Mouse (Mus musculus) midbrain, embryonic 16.5 days (tissue): ENCODE data around the gene Olfr1511. TPM values are rescaled to one million over a fixed set of nuclear protein-coding genes. Genes with fewer than 3 reads are reported as not detected.
"Not testable (repeated sequence)": the region's sequence is repeated elsewhere in the genome, so short reads cannot be mapped to it uniquely, and the experiment has no call there.

ENCODE experiments used
- ATAC-seq: fragments of 200-750 bp; cut with Nextera tagmentation; 2 replicates; pipeline ENCODE4 v1.8.0; 2017; ENCODE audit warnings: moderate TSS enrichment
- H3K27ac ChIP-seq: fragments of 300-500 bp; sonication (generic); 2 replicates; pipeline ENCODE4 v1.5.1; 2014; ENCODE audit warnings: mild to moderate bottlenecking, low read length, mixed read lengths
- H3K27me3 ChIP-seq: fragments of 300-500 bp; sonication (generic); 2 replicates; pipeline ENCODE4 v1.6.1; 2014; ENCODE audit warnings: low read depth, low read length, mixed read lengths; ENCODE audit not compliant: control insufficient read depth, insufficient read depth
- H3K36me3 ChIP-seq: fragments of 300-500 bp; sonication (generic); 2 replicates; pipeline ENCODE4 v1.6.1; 2014; ENCODE audit warnings: mild to moderate bottlenecking, low read length, moderate library complexity, mixed read lengths; ENCODE audit not compliant: control insufficient read depth, insufficient read depth
- H3K4me1 ChIP-seq: fragments of 300-500 bp; sonication (generic); 2 replicates; pipeline ENCODE4 v1.6.1; 2014; ENCODE audit warnings: mild to moderate bottlenecking, low read length, mixed read lengths; ENCODE audit not compliant: control insufficient read depth, insufficient read depth
- H3K4me2 ChIP-seq: fragments of 300-500 bp; sonication (generic); 2 replicates; pipeline ENCODE4 v1.6.1; 2014; ENCODE audit warnings: mild to moderate bottlenecking, low read length, mixed read lengths
- H3K4me3 ChIP-seq: fragments of 300-500 bp; sonication (generic); 2 replicates; pipeline ENCODE4 v1.5.1; 2014; ENCODE audit warnings: low read depth, mild to moderate bottlenecking, low read length, moderate library complexity, mixed read lengths
- H3K9ac ChIP-seq: fragments of 300-500 bp; sonication (generic); 2 replicates; pipeline ENCODE4 v1.6.1; 2014; ENCODE audit warnings: low read depth, low read length, mixed read lengths
- H3K9me3 ChIP-seq: fragments of 300-500 bp; sonication (generic); replicated peaks from 2 replicates; pipeline ENCODE4 v1.6.1; 2014; ENCODE audit warnings: mild to moderate bottlenecking, low read length, mixed read lengths; ENCODE audit not compliant: control insufficient read depth, poor library complexity, severe bottlenecking
- WGBS: fragments of 180-500 bp; shearing (Covaris S2); extraction: QIAGEN DNeasy Blood & Tissue Kit; methylation state at CpG from one replicate; pipeline ENCODE4 v1.1.7; 2014; 5-methylcytosine and 5-hydroxymethylcytosine counted together
- polyA plus RNA-seq: library from polyadenylated mRNA; unstranded; fragments of >200 nt; fragmentation: Nextera tagmentation; extraction: Ambion mirVana; gene quantifications from 2 replicates; pipeline ENCODE4 v1.2.1, GENCODE M21; 2015

The Olfr1511 gene
- polyA plus RNA-seq, result 0.16 and 0.51 TPM in 2 replicates

- Histone ChIP-seq H3K9ac (no peak within 1 kb of the TSS), H3K27ac (no peak within 1 kb of the TSS), H3K4me1 (no peaks in the 10 kb centered on the region), H3K4me3 (no peak within 1 kb of the TSS), H3K36me3 (no peaks in the 10 kb centered on the region), H3K27me3 (no peaks in the 10 kb centered on the region), H3K4me2 (no peak within 1 kb of the TSS), H3K9me3 (no peaks in the 10 kb centered on the region)
- WGBS, result 91% methylated on average over 4 of the region's 4 CpGs
- ATAC-seq, result no peak
Measured at GRCm38 (mm10) chr14:52397279-52397678, at the start of gene Olfr1511. TSS of gene Olfr1511 (minus strand) at chr14:52397379.

DNA sequence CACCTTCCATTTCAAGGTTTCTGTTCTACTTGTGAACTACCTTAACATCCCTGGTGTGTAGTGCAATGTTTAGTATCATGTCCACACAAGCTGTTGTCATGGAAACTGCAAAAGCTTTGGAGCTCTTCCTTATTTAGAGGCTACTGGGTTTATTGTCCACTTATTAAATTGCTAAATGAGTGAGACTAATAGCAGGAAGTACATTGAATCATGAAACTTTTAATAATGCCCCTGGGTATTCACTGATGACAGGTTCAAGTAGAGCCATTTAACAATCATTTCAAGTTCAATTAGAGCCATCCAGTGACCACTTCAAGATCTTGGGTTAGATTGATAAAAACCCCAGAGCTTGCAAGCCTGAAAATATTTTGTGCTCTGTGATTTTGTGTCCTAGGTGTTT is 45.5 kb upstream of the Olfr1511 start, which contains the start of gene Olfr1509:
Gene Olfr1509, plus strand, starts transcription at position 301 of the 400 bp plus-strand sequence.
- H3K36me3 ChIP-seq, result no peaks in the 10 kb centered on the region
- no peaks in the 10 kb centered on the region for H3K4me1 ChIP-seq
- H3K27ac ChIP-seq, result no peak within 1 kb of the TSS
- no peak within 1 kb of the TSS for H3K4me3 ChIP-seq
- H3K9ac ChIP-seq, result no peak within 1 kb of the TSS
- H3K4me2 ChIP-seq, result no peak within 1 kb of the TSS
- H3K27me3 ChIP-seq, result no peaks in the 10 kb centered on the region
- H3K9me3 ChIP-seq, result no peaks in the 10 kb centered on the region
- ATAC-seq, result no peak

DNA sequence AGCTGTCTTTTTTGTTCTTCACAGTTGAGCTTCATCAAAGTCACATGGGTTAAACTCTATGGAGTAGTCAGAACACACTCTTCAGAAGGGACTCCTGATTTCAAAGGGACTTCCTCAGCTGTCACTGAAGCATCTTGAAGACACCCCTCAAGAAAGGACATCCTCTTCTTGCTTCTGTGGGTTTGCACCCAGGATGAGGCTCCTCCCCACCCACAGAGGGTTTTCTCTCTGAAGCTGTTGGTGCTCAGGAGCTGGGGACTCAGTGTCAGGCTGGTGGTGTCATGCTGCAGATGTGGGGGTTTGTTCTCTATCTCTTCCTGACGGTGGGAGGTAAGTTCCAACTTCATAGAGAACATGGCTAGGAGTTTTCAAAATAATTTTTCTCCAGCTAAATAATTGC is 30.5 kb upstream of the Olfr1511 start:
- no peak overlapping the region for H3K4me2 ChIP-seq
- no peak overlapping the region for H3K9ac ChIP-seq
- no peaks in the 10 kb centered on the region for H3K9me3 ChIP-seq
- no peak for ATAC-seq
- H3K36me3 ChIP-seq, result no peaks in the 10 kb centered on the region
- H3K4me3 ChIP-seq, result no peak overlapping the region
- no peak overlapping the region for H3K27ac ChIP-seq
- no peaks in the 10 kb centered on the region for H3K27me3 ChIP-seq
- no peaks in the 10 kb centered on the region for H3K4me1 ChIP-seq
- 91% methylated on average over 1 of the region's 1 CpGs for WGBS

DNA sequence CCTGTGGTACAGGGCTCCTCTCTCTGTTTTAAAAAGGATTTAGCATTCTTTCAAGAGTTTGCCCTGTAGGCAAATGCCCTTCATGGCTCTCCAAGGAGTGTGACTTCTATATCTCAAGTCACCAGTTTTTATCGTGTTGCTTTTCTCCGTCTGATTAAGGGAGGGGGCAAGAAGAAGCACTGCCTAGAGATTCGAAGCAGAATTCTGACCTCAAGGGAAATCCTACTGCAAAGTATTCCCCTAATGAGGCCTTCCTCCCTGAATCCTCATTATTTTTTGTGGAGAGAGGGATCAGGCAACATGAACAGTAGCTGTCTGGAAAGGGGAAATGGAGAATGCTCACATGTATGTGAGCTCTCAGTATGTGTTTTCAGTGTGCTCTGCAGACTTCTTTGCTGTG is 17.1 kb upstream of the Olfr1511 start, which contains the start of gene Olfr1510:
Gene Olfr1510, minus strand, starts transcription at position 101 of the 400 bp plus-strand sequence.
- Histone ChIP-seq H3K4me1 (no peaks in the 10 kb centered on the region), H3K36me3 (no peaks in the 10 kb centered on the region), H3K27ac (no peak within 1 kb of the TSS), H3K4me3 (no peak within 1 kb of the TSS), H3K4me2 (no peak within 1 kb of the TSS), H3K9me3 (no peaks in the 10 kb centered on the region), H3K9ac (no peak within 1 kb of the TSS), H3K27me3 (no peaks in the 10 kb centered on the region)
- no peak for ATAC-seq
- 90% methylated on average over 3 of the region's 3 CpGs for WGBS

- H3K27ac ChIP-seq, H3K4me3 ChIP-seq, H3K9ac ChIP-seq, H3K4me1 ChIP-seq, H3K9me3 ChIP-seq, H3K36me3 ChIP-seq, H3K27me3 ChIP-seq, ATAC-seq, H3K4me2 ChIP-seq: not testable (repeated sequence)
- WGBS, result 74% methylated on average over 7 of the region's 10 CpGs
Measured at GRCm38 (mm10) chr14:52410142-52410919, 13.2 kb upstream of the Olfr1511 start.

DNA sequence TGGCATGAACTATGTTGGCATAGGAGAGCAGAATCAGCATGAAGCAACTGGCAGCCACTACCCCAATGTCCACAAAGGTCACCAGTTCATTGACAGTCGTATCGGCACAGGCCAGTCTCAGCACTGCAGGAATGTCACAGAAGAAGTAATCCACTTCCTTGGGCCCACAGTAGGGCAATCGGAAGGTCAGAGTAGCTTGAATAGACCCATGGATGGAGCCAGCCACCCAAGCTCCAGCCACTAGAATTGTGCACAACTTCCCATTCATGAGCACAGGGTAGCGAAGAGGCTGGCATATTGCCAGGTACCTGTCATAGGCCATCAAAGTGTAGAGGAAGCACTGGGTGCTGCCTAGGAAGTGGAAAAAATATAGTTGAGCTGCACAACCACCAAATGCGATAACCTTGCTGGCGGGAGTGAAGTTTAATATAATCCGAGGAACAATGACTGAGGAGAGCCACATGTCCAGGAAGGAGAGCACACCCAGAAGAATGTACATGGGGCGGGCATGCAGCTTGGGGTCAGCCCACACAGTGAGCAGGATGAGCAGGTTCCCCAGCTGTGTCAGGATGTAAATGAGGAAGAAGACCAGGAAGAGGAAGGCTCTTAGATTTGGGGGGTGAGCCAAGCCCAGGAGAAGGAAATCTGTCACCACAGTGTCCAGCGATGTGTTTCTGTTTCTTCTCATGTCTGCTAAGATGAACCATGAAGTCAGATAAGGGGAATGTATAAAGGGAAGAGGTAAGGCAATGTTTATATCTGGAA is 6.9 kb downstream of the Olfr1511 start:
- H3K4me3 ChIP-seq, H3K9ac ChIP-seq, H3K4me1 ChIP-seq, ATAC-seq, H3K4me2 ChIP-seq, H3K36me3 ChIP-seq, H3K27ac ChIP-seq, H3K9me3 ChIP-seq, H3K27me3 ChIP-seq: not testable (repeated sequence)
- WGBS, result 87% methylated on average over 8 of the region's 9 CpGs

DNA sequence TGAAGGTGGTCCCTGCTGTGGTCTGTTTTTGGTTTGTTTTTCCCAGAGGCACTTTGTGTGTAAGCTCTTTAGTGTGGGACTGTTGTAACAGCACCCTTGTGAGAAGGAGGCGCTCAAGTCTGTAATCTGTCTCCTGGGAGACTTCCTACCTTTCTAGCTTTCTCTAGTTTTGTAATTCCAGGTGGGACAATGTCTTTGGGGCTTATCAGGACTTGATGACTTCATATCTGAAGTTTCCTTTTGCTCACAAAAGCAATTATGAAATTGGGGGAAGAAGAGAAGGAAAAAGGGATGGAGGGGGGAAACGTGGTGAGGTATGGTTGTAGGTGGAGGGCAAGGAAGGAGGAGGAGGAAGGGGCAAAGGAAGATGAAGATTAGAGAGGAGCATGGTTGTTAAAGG is 18.1 kb downstream of the Olfr1511 start, which contains the start of gene Olfr1512:
Gene Olfr1512, minus strand, starts transcription at position 101 of the 400 bp plus-strand sequence.
- ATAC-seq, result no peak
- no peak within 1 kb of the TSS for H3K4me3 ChIP-seq
- no peak within 1 kb of the TSS for H3K4me2 ChIP-seq
- no peaks in the 10 kb centered on the region for H3K9me3 ChIP-seq
- 79% methylated on average over 2 of the region's 2 CpGs for WGBS
- H3K4me1 ChIP-seq, result no peaks in the 10 kb centered on the region
- no peak within 1 kb of the TSS for H3K9ac ChIP-seq
- no peak within 1 kb of the TSS for H3K27ac ChIP-seq
- no peaks in the 10 kb centered on the region for H3K36me3 ChIP-seq
- no peaks in the 10 kb centered on the region for H3K27me3 ChIP-seq

DNA sequence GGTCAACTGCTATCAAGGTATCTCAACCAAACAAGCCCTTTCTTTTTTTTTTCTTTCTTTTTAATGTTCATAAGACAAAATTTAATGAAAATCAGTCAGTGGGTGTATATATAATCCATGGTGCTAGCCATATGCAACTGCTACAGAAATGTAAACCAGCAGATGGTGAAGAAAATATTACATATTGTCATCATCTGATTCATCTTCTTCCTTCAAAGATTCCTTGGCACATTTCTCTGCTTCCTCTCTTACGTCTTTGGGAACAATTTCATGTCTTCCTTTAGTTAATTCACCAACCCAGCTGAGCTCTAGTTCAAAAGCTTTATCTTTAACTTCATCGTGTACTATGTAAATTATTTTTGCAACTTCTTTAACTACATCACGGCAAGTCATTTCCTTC is 28.4 kb downstream of the Olfr1511 start:
- H3K27ac ChIP-seq, result no peak overlapping the region
- no peaks in the 10 kb centered on the region for H3K9me3 ChIP-seq
- no peak for ATAC-seq
- WGBS, result 89% methylated on average over 3 of the region's 3 CpGs
- H3K4me2 ChIP-seq, result no peak overlapping the region
- H3K27me3 ChIP-seq, result no peaks in the 10 kb centered on the region
- H3K4me1 ChIP-seq, result no peaks in the 10 kb centered on the region
- H3K9ac ChIP-seq, result no peak overlapping the region
- no peak overlapping the region for H3K4me3 ChIP-seq
- H3K36me3 ChIP-seq, result no peaks in the 10 kb centered on the region

- H3K4me3 ChIP-seq, result no peak within 1 kb of the TSS
- H3K9ac ChIP-seq, result no peak within 1 kb of the TSS
- H3K27me3 ChIP-seq, result no peaks in the 10 kb centered on the region
- whole genome bisulfite sequencing, result 82% methylated on average over 4 of the region's 4 CpGs
- no peak within 1 kb of the TSS for H3K4me2 ChIP-seq
- no peaks in the 10 kb centered on the region for H3K9me3 ChIP-seq
- no peaks in the 10 kb centered on the region for H3K36me3 ChIP-seq
- H3K27ac ChIP-seq, result no peak within 1 kb of the TSS
- no peak for ATAC-seq
- H3K4me1 ChIP-seq, result no peaks in the 10 kb centered on the region
Measured at GRCm38 (mm10) chr14:52356308-52356707, 40.9 kb downstream of the Olfr1511 start, which contains the start of gene Olfr1513. TSS of gene Olfr1513 (minus strand) at chr14:52356408.
